Mouse (Mus musculus) MEL (cell line): ENCODE measurements around the gene Exosc10. TPM values are rescaled to one million over a fixed set of nuclear protein-coding genes. Genes with fewer than 3 reads are reported as not detected.

Source experiments
- DNase-seq: peaks from one replicate; pipeline ENCODE4 v3.0.0; 2011; ENCODE audit warnings: low read depth, low spot score
- H3K27ac ChIP-seq: 2 replicates; pipeline ENCODE4 v1.5.1; 2012; ENCODE audit warnings: low read depth, mild to moderate bottlenecking, control low read depth, low read length, moderate library complexity; ENCODE audit not compliant: control insufficient read depth
- H3K27me3 ChIP-seq, 2 experiments: fragments of 150-350 bp in 1 of 2; sonication (generic) in 1 of 2; 2 replicates each; pipeline ENCODE4 v1.6.1; 2012; ENCODE audit warnings: low read length in 2 of 2, mild to moderate bottlenecking in 2 of 2, improper control_type of control experiment in 1 of 2, moderate library complexity in 1 of 2; ENCODE audit not compliant: insufficient read depth in 2 of 2, control insufficient read depth in 1 of 2
- H3K36me3 ChIP-seq, 2 experiments: 2 replicates each; pipeline ENCODE4 v1.6.1; 2012 to 2014; ENCODE audit warnings: low read length in 2 of 2, improper control_type of control experiment in 1 of 2, inconsistent platforms in 1 of 2, mild to moderate bottlenecking in 1 of 2; ENCODE audit not compliant: insufficient read depth in 2 of 2, control insufficient read depth in 1 of 2
- H3K4me1 ChIP-seq, 2 experiments: fragments of 150-350 bp in 1 of 2; sonication (generic) in 1 of 2; 2 replicates each; pipeline ENCODE4 v1.6.1; 2012; ENCODE audit warnings: low read length in 2 of 2, improper control_type of control experiment in 1 of 2, mild to moderate bottlenecking in 1 of 2; ENCODE audit not compliant: insufficient read depth in 2 of 2, control insufficient read depth in 1 of 2
- H3K4me3 ChIP-seq, 2 experiments: fragments of 150-350 bp in 1 of 2; sonication (generic) in 1 of 2; 2 replicates each; pipeline ENCODE4 v1.5.1; 2012; ENCODE audit warnings: low read depth in 2 of 2, low read length in 2 of 2, mild to moderate bottlenecking in 2 of 2, moderate library complexity in 2 of 2, control low read depth in 1 of 2, improper control_type of control experiment in 1 of 2; ENCODE audit not compliant: control insufficient read depth in 1 of 2, insufficient read depth in 1 of 2
- H3K79me2 ChIP-seq: 2 replicates; pipeline ENCODE4 v1.6.1; 2012; ENCODE audit warnings: mild to moderate bottlenecking, low read length, moderate library complexity; ENCODE audit not compliant: control insufficient read depth, poor library complexity, insufficient read depth
- H3K9ac ChIP-seq: 2 replicates; pipeline ENCODE4 v1.6.1; 2012; ENCODE audit warnings: low read depth, mild to moderate bottlenecking, control low read depth, low read length, moderate library complexity; ENCODE audit not compliant: control insufficient read depth, poor library complexity, severe bottlenecking
- H3K9me3 ChIP-seq: fragments of 150-350 bp; sonication (generic); replicated peaks from 2 replicates; pipeline ENCODE4 v1.6.1; 2012; ENCODE audit warnings: mild to moderate bottlenecking, low read length, improper control_type of control experiment, moderate library complexity; ENCODE audit not compliant: insufficient read depth
- BHLHE40 ChIP-seq: IDR thresholded peaks from 2 replicates; pipeline ENCODE4 v1.6.1; 2012; ENCODE audit warnings: low read depth, mild to moderate bottlenecking, inconsistent platforms, low read length, improper control_type of control experiment, borderline replicate concordance
- CHD2 ChIP-seq: IDR thresholded peaks from 2 replicates; pipeline ENCODE4 v1.6.1; 2011; ENCODE audit warnings: low read length, improper control_type of control experiment
- CTCF ChIP-seq, 3 experiments: IDR thresholded peaks in 2 of 3; conservative IDR thresholded peaks in 1 of 3; 2 replicates each; pipeline ENCODE4 v1.5.1; 2011 to 2012; ENCODE audit warnings: low read length in 3 of 3, low read depth in 2 of 3, mild to moderate bottlenecking in 2 of 3, improper control_type of control experiment in 1 of 3, inconsistent platforms in 1 of 3, mixed read lengths in 1 of 3, moderate library complexity in 1 of 3; ENCODE audit not compliant: control insufficient read depth in 1 of 3, insufficient read depth in 1 of 3, poor library complexity in 1 of 3, severe bottlenecking in 1 of 3
- ELF1 ChIP-seq: IDR thresholded peaks from 2 replicates; pipeline ENCODE4 v1.6.1; 2014; ENCODE audit warnings: low read depth, mild to moderate bottlenecking, inconsistent platforms, low read length, improper control_type of control experiment, moderate library complexity
- GABPA ChIP-seq: IDR thresholded peaks from 2 replicates; pipeline ENCODE4 v1.6.1; 2012; ENCODE audit warnings: low read depth, mild to moderate bottlenecking, inconsistent platforms, low read length, improper control_type of control experiment, moderate library complexity
- GATA1 ChIP-seq: IDR thresholded peaks from 2 replicates; pipeline ENCODE4 v1.6.1; 2011; ENCODE audit warnings: low read depth, low read length, improper control_type of control experiment
- MAZ ChIP-seq: IDR thresholded peaks from 2 replicates; pipeline ENCODE4 v1.6.1; 2012; ENCODE audit warnings: low read depth, mild to moderate bottlenecking, inconsistent platforms, low read length, improper control_type of control experiment
- MEF2A ChIP-seq: IDR thresholded peaks from 2 replicates; pipeline ENCODE4 v1.6.1; 2014; ENCODE audit warnings: low read depth, mild to moderate bottlenecking, inconsistent platforms, low read length, improper control_type of control experiment; ENCODE audit not compliant: poor library complexity, insufficient replicate concordance, severe bottlenecking; ENCODE audit errors: extremely low read depth
- MXI1 ChIP-seq: IDR thresholded peaks from 2 replicates; pipeline ENCODE4 v1.6.1; 2011; ENCODE audit warnings: mild to moderate bottlenecking, low read depth, low read length, improper control_type of control experiment
- MYB ChIP-seq: IDR thresholded peaks from 2 replicates; pipeline ENCODE4 v1.6.1; 2011; ENCODE audit warnings: mild to moderate bottlenecking, low read depth, low read length, improper control_type of control experiment
- NELFE ChIP-seq: IDR thresholded peaks from 2 replicates; pipeline ENCODE4 v1.6.1; 2011; ENCODE audit warnings: low read depth, low read length, improper control_type of control experiment
- NRF1 ChIP-seq: IDR thresholded peaks from 2 replicates; pipeline ENCODE4 v1.6.1; 2014; ENCODE audit warnings: low read depth, mild to moderate bottlenecking, inconsistent platforms, low read length, improper control_type of control experiment, moderate library complexity; ENCODE audit not compliant: poor library complexity, insufficient read depth, severe bottlenecking
- POLR2A ChIP-seq, 2 experiments: IDR thresholded peaks; 2 replicates each; pipeline ENCODE4 v1.6.1; 2011 to 2012; ENCODE audit warnings: low read length in 2 of 2, mild to moderate bottlenecking in 2 of 2, control low read depth in 1 of 2, improper control_type of control experiment in 1 of 2, low read depth in 1 of 2, moderate library complexity in 1 of 2; ENCODE audit not compliant: control insufficient read depth in 1 of 2, insufficient read depth in 1 of 2, poor library complexity in 1 of 2
- TAL1 ChIP-seq: IDR thresholded peaks from 2 replicates; pipeline ENCODE4 v1.6.1; 2012; ENCODE audit warnings: mild to moderate bottlenecking, inconsistent platforms, low read length, moderate library complexity, mixed read lengths
- UBTF ChIP-seq: IDR thresholded peaks from 2 replicates; pipeline ENCODE4 v1.6.1; 2012; ENCODE audit warnings: low read depth, mild to moderate bottlenecking, inconsistent platforms, low read length, improper control_type of control experiment, moderate library complexity, borderline replicate concordance; ENCODE audit not compliant: insufficient read depth
- ZKSCAN1 ChIP-seq: IDR thresholded peaks from 2 replicates; pipeline ENCODE4 v1.6.1; 2012; ENCODE audit warnings: low read depth, mild to moderate bottlenecking, inconsistent platforms, low read length, improper control_type of control experiment, moderate library complexity
- polyA plus RNA-seq, 2 experiments: library from polyadenylated mRNA; stranded (reverse) in 1 of 2; unstranded in 1 of 2; fragments of >175 nt in 1 of 2; fragments of >200 nt in 1 of 2; gene quantifications; 2 replicates each; pipeline versions ENCODE4 v1.2.1 to v1.2.4; 2012; ENCODE audit warnings: low replicate concordance in 2 of 2, low read depth in 1 of 2; ENCODE audit not compliant: insufficient read length in 2 of 2, insufficient read depth in 1 of 2, missing spikeins in 1 of 2
- total RNA-seq: library from RNA; depleted of rRNA; stranded (reverse); fragments of 300-350 nt; gene quantifications from 2 replicates; pipeline ENCODE4 v1.2.3, GENCODE M21; 2012

The Exosc10 gene
- total and polyA plus RNA-seq, 3 experiments: 71.5 to 109 (median 90.5) TPM

- Histone ChIP-seq H3K9me3 (no peaks in the 10 kb centered on the region), H3K36me3 (peaks cover 4 to 24% of the 10 kb centered on the region in 2 experiments), H3K4me1 (peaks cover 0 to 4% of the 10 kb centered on the region in 2 experiments; a peak in 1 of 4 replicates), H3K27me3 (no peaks in the 10 kb centered on the region), H3K4me3 (no peak overlapping the region), H3K79me2 (no peaks in the 10 kb centered on the region), H3K27ac (no peak overlapping the region), H3K9ac (no peak overlapping the region)
- TF ChIP-seq MYB (no peak), GABPA (no peak), MXI1 (no peak), ZKSCAN1 (no peak), NRF1 (no peak), NELFE (no peak), BHLHE40 (no peak), ELF1 (no peak)
- no peak for DNase-seq
Observed at GRCm38 (mm10) chr4:148573222-148573621, 15.0 kb downstream of the Exosc10 start.

GRCm38 (mm10) chr4:148580765-148581164 is 22.5 kb downstream of the Exosc10 start:
- no peak for DNase-seq
- no peaks in the 10 kb centered on the region for H3K9me3 ChIP-seq
- H3K4me3 ChIP-seq: no peak overlapping the region
- peaks cover 10 to 23% of the 10 kb centered on the region in 2 experiments for H3K36me3 ChIP-seq
- H3K4me1 ChIP-seq: peaks cover 9 to 22% of the 10 kb centered on the region in 2 experiments
- no peaks in the 10 kb centered on the region for H3K27me3 ChIP-seq
- TF ChIP-seq MXI1: no peak
- no peak for TF ChIP-seq CHD2
- no peak for TF ChIP-seq GATA1
- TF ChIP-seq CTCF (IDR thresholded peaks at IDR 0.05 in 2 of 3, conservative IDR thresholded peaks at IDR 0.05 in 1 of 3; ENCODE audit: control insufficient read depth in 1 of 3, insufficient read depth in 1 of 3, low read depth in 2 of 3, low read length in 3 of 3, poor library complexity in 1 of 3, severe bottlenecking in 1 of 3): no peak
- TF ChIP-seq MYB: no peak
- no peak for TF ChIP-seq MEF2A
- no peak for TF ChIP-seq MAZ
- TF ChIP-seq POLR2A (IDR thresholded peaks at IDR 0.05; ENCODE audit: control insufficient read depth in 1 of 2, insufficient read depth in 1 of 2, low read depth in 1 of 2, low read length in 2 of 2, poor library complexity in 1 of 2): no peak
- no peak for TF ChIP-seq UBTF
- TF ChIP-seq TAL1: no peak
- TF ChIP-seq, all 39 proteins: peak for 0
- Histone ChIP-seq H3K9ac (no peak overlapping the region), H3K27ac (no peak overlapping the region), H3K79me2 (no peaks in the 10 kb centered on the region)
